Mouse (Mus musculus) adrenal gland, adult 18-20 months (tissue): ENCODE results near the gene Epha4. TPM values are rescaled to one million over a fixed set of nuclear protein-coding genes. Genes with fewer than 3 reads are reported as not detected.

Experiments used
- DNase-seq, 2 experiments: peaks; one replicate each; pipeline ENCODE4 v3.0.0; 2021 to 2022; ENCODE audit warnings: low spot score in 2 of 2
- total RNA-seq, 2 experiments: library from RNA; stranded (reverse); gene quantifications; 1 replicate in 1 of 2; 2 replicates in 1 of 2; pipeline ENCODE4 v1.2.3; 2021

Gene Epha4
- total RNA-seq, 2 experiments from 2014 or later, result 2.5 to 2.8 TPM

- DNase-seq, result no peak
Observed at GRCm38 (mm10) chr1:77512431-77513195, 2.3 kb downstream of the Epha4 start.

- DNase-seq, result no peak
Observed at GRCm38 (mm10) chr1:77512059-77512407, 2.9 kb downstream of the Epha4 start.

GRCm38 (mm10) chr1:77511372-77512058 is 3.4 kb downstream of the Epha4 start:
- no peak for DNase-seq

- DNase-seq, result no peak
Observed at GRCm38 (mm10) chr1:77510623-77511022, 4.3 kb downstream of the Epha4 start.

- DNase-seq, result no peak
Observed at GRCm38 (mm10) chr1:77506856-77507200, 8.1 kb downstream of the Epha4 start.

- DNase-seq, result no peak
Observed at GRCm38 (mm10) chr1:77506038-77506855, 8.6 kb downstream of the Epha4 start.

GRCm38 (mm10) chr1:77505263-77505662 is 9.6 kb downstream of the Epha4 start:
- no peak for DNase-seq

GRCm38 (mm10) chr1:77504813-77505212 is 10.1 kb downstream of the Epha4 start:
- DNase-seq, result no peak

GRCm38 (mm10) chr1:77503711-77504181 is 11.1 kb downstream of the Epha4 start:
- no peak for DNase-seq

- no peak for DNase-seq
Observed at GRCm38 (mm10) chr1:77502554-77503119, 12.3 kb downstream of the Epha4 start.

- DNase-seq, result no peak
Observed at GRCm38 (mm10) chr1:77501363-77501933, 13.4 kb downstream of the Epha4 start.

GRCm38 (mm10) chr1:77497506-77497905 is 17.4 kb downstream of the Epha4 start:
- DNase-seq, result no peak

GRCm38 (mm10) chr1:77496468-77497181 is 18.3 kb downstream of the Epha4 start:
- DNase-seq, result no peak

GRCm38 (mm10) chr1:77495790-77496158 is 19.1 kb downstream of the Epha4 start:
- DNase-seq, result no peak

GRCm38 (mm10) chr1:77495030-77495789 is 19.7 kb downstream of the Epha4 start:
- DNase-seq, result no peak

- no peak for DNase-seq
Observed at GRCm38 (mm10) chr1:77493841-77494635, 20.9 kb downstream of the Epha4 start.

- DNase-seq, result no peak
Observed at GRCm38 (mm10) chr1:77490166-77490565, 24.7 kb downstream of the Epha4 start.

GRCm38 (mm10) chr1:77489387-77489786 is 25.5 kb downstream of the Epha4 start:
- no peak for DNase-seq
